Mouse (Mus musculus): Measurements from ENCODE around the gene Psme2.

Gene Psme2

DNA sequence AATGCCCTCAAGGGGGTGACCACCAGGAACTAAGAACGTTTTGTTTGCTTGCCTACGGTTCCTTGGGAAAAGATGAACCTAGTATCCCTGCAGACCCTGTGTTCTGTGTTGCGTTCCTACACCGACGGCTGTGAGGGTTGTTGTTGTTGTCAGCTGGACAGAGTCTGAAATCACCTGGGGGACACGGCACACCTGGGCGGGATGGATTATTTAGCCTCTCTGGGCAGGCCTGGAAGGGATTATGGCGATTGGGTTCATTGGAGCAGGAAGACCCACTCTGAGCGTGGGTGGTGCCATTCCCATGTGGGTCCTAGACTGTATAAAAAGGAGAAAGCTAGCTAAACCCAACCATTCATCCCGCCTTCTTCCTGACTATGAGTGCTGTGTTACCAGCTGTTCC, 29.1 kb downstream of the Psme2 start:
- no peak for DNase-seq

DNA sequence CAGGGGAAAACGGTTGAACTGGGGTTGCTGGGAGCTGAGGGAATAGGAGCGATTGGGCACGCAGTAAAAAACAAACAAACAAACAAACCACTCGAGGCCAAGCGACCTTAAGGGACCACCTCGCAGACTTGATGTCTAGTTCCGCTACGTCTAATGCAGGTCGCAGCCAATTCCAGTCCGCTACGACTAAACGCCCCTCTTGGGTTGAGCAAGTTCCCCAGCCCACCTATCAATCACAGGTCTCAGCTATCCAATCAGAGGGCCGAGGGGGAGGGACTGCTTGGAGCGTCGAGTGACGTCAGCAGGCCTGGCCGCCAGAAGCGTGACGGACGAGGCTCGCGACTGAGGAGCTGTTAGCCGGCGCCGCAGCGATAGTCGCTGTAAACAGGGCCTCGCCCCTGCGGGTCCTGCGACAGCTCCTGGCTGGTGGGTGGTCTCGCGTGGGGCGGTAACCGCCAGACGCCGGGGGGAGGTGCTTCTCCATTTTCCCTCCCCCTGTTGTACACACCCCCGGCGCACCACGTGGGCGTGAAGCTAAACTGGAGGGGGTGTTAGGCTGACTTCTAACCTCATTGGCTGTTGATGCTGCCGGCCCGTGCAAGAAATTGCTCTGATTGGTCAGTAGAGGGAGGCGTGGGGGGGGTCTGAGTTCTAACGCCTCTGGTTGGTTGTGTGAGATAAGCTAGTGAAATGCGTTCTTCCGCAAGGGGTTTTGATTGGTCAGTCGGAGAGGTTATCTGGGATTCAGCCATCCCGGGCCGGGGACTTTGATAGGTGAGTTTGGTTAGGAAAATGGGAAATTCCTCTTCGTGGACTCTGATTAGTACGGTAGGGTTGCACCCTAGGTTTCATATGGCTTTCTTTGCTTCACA, 30.5 kb downstream of the Psme2 start, which contains the start of gene A730061H03Rik:
TSS of gene A730061H03Rik (minus strand) at position 205 of the 872 bp plus-strand sequence.
- peak; percentile 100 for DNase-seq

DNA sequence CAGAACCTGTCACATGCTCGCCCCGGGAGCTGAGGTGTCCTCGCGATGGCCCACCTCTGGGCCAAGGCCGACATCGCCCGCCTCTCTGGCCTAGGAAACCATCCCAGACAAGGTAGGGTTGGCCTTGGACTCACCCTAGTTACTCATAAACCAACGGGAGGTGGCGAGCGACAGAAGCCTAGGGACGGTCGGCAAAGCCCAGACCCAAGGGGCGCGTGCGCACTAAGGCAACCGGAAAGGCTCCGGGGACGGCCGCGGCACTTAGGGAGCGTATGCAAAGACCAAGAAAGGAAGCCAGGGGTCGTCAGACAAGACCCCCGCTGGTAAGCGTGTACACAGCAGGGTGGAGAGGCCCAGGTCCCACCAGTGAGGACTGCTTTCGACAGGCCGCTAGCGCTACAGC, 31.1 kb downstream of the Psme2 start, which contains the start of gene Dcaf11:
TSS of gene Dcaf11 (plus strand) at position 208 of the 403 bp plus-strand sequence.
- peak; percentile 89 for DNase-seq

DNA sequence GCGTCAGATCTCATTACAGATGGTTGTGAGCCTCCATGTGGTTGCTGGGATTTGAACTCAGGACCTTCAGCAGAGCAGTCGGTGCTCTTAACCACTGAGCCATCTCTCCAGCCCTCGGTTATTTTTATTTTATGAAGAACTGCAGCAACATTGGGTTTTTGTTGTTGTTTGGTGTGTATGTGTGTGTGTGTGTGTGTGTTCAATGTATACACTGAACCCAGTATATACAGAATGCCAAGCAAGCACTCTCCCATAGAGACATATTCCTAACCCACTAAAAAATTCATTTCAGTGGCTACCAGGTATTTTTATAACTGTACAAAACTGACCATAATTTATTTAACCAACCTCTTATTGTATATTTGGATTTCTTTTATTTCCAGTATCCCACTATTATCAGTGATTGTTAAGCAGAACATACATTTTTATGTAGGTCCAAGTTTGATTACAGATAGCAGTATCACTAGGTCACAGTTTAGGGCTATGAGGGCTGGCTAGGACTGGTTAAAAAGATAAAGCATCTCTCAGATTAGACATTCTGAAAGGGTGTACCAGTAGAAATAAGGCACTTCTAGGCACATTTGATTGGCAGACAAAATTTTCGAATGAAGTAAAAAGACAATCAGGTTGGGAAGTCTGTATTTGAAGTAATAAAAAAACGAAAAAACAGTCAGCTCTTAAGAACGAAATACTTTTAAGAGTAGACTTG, 32.0 kb downstream of the Psme2 start:
- DNase-seq = no peak

DNA sequence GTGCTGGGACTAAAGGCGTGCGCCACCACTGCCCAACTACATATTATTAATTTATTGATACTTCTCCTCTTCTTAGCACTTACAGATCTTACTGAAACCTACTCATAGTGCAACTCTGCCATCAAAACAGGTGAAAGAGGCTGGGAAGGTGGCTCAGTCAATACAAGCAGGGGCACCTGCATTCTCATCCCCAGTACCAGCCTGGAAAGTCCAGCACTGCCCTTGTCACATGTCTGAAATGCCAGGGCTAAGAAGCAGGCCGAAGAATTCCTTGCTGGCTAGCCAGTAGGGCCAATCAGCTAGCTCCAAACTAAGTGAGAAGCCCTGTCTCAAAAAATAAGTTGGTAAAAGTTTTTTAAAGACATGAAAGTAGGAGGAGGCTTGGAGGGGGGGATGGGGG, 33.3 kb downstream of the Psme2 start:
- DNase-seq = no peak

DNA sequence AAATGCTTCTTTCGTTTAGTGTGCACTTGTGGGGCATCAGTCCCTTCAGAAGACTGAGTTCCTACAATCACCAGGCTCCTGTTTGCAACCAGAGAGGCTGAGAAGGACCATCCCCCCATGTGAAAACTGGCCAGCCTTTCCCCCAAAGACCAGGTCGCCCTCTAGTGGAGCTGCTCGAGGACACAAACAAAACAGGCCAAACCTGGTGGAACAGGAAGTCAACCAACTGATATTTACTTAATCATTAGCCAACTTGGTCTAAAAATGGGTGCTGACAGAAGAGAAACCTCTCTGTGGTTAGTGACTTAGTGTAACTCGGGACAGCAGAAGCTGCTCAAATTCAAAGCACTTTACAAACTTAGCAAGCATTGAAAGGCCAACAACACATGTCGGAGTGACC, 33.9 kb downstream of the Psme2 start:
- peak; percentile 76 for DNase-seq

DNA sequence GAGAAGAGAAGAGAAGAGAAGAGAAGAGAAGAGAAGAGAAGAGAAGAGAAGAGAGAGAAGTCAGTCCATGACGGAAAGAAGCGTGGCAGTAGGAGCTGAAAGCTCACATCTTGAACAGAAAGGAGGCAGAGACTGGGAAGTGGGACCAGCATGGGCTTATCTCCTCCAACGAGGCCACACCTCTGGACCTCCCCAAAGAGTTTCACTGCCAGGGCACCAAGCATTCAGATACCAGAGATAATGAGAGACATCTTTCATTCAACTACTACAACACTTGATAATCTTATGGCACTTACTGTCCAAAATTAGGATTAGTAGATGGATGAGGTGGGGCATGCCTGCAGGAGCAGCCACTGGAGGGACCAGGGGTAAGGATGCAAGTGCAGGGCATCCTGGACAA, 35.1 kb downstream of the Psme2 start:
- no peak for DNase-seq

DNA sequence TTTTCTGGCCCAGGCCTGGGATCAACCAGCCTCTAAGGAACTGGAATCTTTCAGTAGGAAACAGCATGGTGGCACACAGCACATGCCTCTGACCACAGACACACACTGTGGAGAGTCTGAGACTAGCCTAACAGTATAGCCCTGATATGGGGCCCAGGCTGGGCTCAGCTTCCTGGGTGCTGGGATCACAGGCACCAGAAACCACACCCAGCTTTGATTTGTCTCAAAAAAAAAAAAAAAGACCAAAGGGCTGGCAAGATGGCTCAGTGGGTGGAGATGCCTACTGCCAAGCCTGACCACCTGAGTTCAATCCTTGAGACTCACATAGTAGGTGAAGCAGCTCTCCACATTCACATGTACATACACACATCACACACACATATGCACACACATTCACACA, 36.3 kb downstream of the Psme2 start:
- DNase-seq = no peak

DNA sequence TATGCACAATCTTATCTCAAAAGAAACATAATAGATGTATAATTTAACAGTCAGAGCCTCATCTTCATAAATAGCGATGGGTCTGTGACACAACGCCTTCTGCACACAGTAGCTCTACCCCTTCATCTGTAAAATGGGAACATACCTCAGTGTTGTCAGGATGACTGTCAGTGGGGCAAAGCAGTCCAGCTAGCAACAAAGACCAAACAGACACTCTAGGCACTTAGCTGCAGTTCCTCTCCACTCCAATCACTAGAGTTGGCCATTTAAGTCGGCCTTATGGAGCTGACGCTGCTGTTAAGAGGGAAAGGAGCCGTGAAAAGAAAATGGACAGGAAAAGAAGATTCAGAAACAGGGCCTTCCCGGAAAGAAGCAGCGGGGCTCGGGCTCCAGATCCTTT, 39.1 kb downstream of the Psme2 start:
- DNase-seq = no peak

DNA sequence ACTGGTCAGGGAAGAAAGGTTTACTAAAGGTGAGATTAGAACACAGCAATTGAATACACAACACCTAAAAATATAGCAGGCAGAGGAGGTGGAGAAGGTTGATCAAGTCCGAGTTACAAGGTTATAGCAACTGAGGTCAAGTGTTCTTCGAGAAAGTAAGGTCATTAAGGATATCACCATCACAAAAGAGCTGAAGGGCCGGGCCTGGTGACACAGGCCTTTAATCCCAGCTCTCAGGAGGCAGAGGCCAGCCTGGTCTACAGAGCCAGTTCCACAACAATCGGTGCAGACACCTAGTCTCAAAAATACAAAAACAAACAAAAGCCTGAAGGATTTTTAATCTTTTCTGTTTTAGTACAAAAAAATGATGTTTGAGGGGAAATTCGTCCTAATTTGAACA, 39.6 kb downstream of the Psme2 start:
- no peak for DNase-seq

DNA sequence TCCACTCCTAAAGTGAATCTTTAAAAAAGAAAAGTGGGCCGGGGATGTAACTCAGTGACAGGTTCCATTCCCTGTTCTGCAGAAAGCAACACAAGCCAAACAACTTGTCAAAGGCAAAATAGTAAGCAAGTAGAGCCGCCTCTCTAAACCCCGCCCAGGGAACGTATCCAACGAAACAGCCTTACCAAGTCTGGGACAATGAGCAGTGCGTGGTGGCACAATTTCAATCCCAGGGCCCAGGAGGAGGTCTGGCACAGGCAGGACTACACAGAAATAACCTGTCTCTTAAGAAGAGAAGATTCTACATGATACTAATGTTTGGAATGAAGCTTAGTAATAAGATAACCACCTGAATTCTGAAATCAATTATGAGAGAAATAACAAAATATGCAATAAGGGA, 40.7 kb downstream of the Psme2 start:
- no peak for DNase-seq

DNA sequence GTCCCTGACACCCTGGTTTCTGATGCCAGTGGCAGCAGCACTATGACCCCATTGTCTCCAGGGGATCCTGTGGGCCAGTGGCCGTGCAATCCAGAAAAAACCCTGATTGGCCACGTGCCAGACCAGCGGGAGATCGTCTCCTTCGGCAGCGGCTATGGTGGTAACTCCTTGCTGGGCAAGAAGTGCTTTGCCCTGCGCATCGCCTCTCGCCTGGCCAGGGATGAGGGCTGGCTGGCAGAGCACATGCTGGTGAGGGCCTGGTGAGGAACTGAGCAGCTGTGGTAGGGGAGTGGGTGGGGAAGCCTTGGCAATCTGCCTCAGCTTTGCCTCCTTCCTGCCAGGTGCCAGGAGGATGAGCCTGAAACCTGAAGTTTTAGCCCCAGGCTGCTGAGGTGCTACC, 46.6 kb downstream of the Psme2 start:
- no peak for DNase-seq

DNA sequence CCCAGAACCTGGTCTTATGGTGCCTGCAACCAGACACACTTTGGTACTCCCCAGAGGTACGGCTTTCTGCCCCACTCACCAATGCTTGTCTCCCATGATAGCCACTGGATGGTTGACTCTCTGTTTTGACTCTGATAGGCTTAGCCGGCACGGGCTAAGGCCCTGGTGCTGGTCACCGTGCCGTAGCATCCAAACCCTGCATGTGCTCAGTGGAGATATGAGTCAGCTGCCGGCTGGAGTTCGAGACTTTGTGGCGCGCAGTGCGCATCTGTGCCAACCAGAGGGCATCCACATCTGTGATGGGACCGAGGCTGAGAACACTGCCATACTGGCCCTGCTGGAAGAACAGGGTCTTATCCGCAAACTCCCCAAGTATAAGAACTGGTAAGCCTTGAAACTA, 48.6 kb downstream of the Psme2 start:
- no peak for DNase-seq

DNA sequence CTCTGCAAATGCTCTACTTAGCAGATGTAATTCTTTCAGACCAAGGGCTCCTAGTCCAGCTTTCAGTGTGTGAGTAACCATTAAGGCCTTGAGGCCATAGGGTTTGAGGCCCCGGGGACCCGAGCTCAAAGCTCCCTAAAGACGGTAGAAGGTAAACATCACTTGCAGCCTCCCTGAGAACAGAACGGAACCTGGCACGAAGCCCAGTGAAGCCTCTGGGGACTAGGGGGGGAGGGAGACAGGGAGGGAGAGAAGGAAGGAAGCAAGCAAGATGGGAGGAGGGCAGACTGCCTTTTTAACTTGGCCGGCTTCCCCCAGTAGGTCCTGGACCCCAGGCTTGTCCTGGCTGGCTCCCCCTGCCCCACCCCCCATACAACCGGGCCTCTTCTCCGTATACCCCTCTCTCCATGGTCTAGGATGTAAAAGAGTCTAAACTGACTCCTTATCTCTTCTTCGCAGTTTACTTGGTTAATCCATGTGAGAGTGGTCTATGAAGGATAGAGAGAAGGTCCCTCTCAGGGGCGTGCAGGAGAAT, 50.1 kb downstream of the Psme2 start:
- DNase-seq = peak; percentile 71

DNA sequence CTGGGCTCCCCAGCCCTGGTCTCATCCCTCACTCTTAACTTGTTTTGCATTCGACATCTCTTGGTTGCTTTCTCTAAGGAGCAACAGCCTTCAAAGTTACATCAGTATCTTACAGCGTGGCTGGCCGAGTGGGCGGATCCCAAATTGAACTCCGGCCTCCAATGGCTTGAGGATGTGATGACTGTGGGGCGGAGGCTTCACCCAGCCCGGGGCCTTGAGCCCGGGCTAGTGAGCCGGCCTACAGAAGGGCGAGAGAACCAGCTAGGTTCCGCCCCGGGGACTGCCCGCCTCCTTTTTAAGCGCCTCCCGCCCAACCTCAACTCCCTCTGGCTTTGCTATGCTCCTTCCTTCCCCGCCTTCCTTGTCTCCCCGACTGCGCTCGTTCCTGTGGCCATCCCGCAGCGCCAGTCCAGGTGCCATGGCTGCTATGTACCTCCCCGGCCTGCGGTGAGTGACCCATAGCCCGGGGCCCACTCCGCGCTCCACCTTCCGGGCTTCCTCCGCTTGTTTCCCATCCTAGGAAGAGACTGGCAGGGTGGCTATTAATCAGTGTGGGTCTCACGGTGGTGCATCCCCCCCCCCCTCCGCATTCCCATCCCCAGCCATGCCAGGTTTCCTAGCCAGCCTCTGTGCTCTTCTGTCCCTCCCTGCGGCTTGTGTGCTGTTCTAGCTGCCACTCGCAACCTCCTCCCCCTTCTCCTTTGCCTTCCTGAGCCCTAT, 50.7 kb downstream of the Psme2 start, which contains the start of gene Pck2:
TSS of gene Pck2 (plus strand) at position 200 of the 720 bp plus-strand sequence.
- DNase-seq = peak; percentile 88
